Mouse (Mus musculus) embryonic facial prominence, embryonic 11.5 days (tissue): ENCODE data around the gene Zfp949. TPM values are rescaled to one million over a fixed set of nuclear protein-coding genes. Genes with fewer than 3 reads are reported as not detected.
"Not testable (repeated sequence)": the region's sequence is repeated elsewhere in the genome, so short reads cannot be mapped to it uniquely, and the experiment has no call there.

Experiments used
- ATAC-seq: fragments of 200-750 bp; cut with Nextera tagmentation; replicated peaks from 2 replicates; pipeline ENCODE4 v1.8.0; 2017; ENCODE audit warnings: low read depth; ENCODE audit not compliant: insufficient number of reproducible peaks, low FRiP score, low TSS enrichment
- DNase-seq: peaks from one replicate; pipeline ENCODE4 v3.0.0-alpha.2; 2015; ENCODE audit warnings: low spot score
- H3K27ac ChIP-seq: fragments of 300-500 bp; sonication (generic); replicated peaks from 2 replicates; pipeline ENCODE4 v1.5.1; 2014; ENCODE audit warnings: mild to moderate bottlenecking, low read depth, low read length, control low read depth
- H3K27me3 ChIP-seq: fragments of 300-500 bp; sonication (generic); 2 replicates; pipeline ENCODE4 v1.6.1; 2014; ENCODE audit warnings: mild to moderate bottlenecking, low read length, moderate library complexity, mixed read lengths; ENCODE audit not compliant: control insufficient read depth, insufficient read depth
- H3K36me3 ChIP-seq: fragments of 300-500 bp; sonication (generic); replicated peaks from 2 replicates; pipeline ENCODE4 v1.6.1; 2014; ENCODE audit warnings: low read depth, mild to moderate bottlenecking, low read length, moderate library complexity, mixed read lengths; ENCODE audit not compliant: control insufficient read depth, insufficient read depth
- H3K4me1 ChIP-seq: fragments of 300-500 bp; sonication (generic); 2 replicates; pipeline ENCODE4 v1.6.1; 2014; ENCODE audit warnings: low read length, mixed read lengths; ENCODE audit not compliant: control insufficient read depth, insufficient read depth
- H3K4me2 ChIP-seq: fragments of 300-500 bp; sonication (generic); 2 replicates; pipeline ENCODE4 v1.6.1; 2014; ENCODE audit warnings: low read depth, mild to moderate bottlenecking, control low read depth, low read length, moderate library complexity
- H3K4me3 ChIP-seq: fragments of 300-500 bp; sonication (generic); 2 replicates; pipeline ENCODE4 v1.5.1; 2014; ENCODE audit warnings: low read depth, low read length, control low read depth
- H3K9ac ChIP-seq: fragments of 300-500 bp; sonication (generic); replicated peaks from 2 replicates; pipeline ENCODE4 v1.6.1; 2014; ENCODE audit warnings: mild to moderate bottlenecking, control low read depth, low read length
- H3K9me3 ChIP-seq: fragments of 300-500 bp; sonication (generic); replicated peaks from 2 replicates; pipeline ENCODE4 v1.6.1; 2016; ENCODE audit warnings: mild to moderate bottlenecking, low read length, inconsistent platforms, mixed read lengths; ENCODE audit not compliant: control insufficient read depth
- WGBS: fragments of 180-500 bp; shearing (Covaris S2); extraction: QIAGEN DNeasy Blood & Tissue Kit; methylation state at CpG from one replicate; pipeline ENCODE4 v1.1.7; 2014; 5-methylcytosine and 5-hydroxymethylcytosine counted together
- polyA plus RNA-seq: library from polyadenylated mRNA; unstranded; fragments of >200 nt; fragmentation: Nextera tagmentation; extraction: Ambion mirVana; gene quantifications from 2 replicates; pipeline ENCODE4 v1.2.1, GENCODE M21; 2014

Gene Zfp949
- polyA plus RNA-seq, 1 experiment from 2014 or later, result 8.2 TPM

DNA sequence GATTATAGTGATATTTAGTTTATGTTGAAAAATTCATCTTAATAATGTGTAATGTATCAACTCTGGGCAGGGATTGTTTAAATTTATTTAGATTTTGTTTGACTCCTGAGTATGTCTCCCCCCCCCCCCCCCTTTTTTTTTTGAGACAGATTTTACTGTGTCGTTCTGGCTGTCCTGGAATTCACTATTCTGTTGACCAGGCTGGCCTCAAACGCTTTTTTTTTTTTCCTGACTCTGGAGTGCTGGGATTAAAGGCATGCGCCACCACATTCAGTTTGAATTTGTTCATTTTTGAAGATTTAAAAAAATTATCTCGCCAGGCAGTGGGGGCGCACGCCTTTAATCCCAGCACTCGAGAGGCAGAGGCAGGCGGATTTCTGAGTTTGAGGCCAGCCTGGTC is 1.2 kb upstream of the Zfp949 start:
- Histone ChIP-seq H3K4me3 (no peak overlapping the region), H3K9me3 (no peaks in the 10 kb centered on the region), H3K36me3 (no peaks in the 10 kb centered on the region), H3K27me3 (no peaks in the 10 kb centered on the region), H3K4me1 (no peaks in the 10 kb centered on the region), H3K27ac (no peak overlapping the region), H3K9ac (no peak overlapping the region), H3K4me2 (no peak overlapping the region)
- DNase-seq, result no peak
- WGBS, result 60% methylated on average over 8 of the region's 8 CpGs
- no peak for ATAC-seq

GRCm38 (mm10) chr9:88547270-88547669 is 550 bp upstream of the Zfp949 start:
- WGBS, result 37% methylated on average over 7 of the region's 7 CpGs

DNA sequence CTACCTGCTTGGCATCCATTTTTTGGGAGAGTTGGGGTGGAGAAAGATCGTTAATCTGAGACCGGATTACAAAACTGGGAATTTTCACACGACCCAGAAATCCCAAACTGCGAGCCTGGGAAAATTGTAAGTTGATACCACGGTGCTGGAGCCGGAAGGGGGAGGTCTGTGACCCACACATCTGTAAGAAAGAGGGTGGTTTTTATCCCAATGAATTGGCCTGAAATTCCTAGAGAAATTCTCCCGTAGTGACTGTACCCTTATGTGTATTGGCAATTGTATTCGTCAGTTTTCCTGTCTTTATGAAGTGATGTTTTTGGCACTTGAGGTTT is 760 bp downstream of the Zfp949 start:
- peak overlapping the region; percentile 51 for H3K4me2 ChIP-seq
- H3K27ac ChIP-seq, result no peak overlapping the region
- WGBS, result 3% methylated on average over 8 of the region's 8 CpGs
- ATAC-seq (no peak), DNase-seq (no peak)
- H3K27me3 ChIP-seq, result no peaks in the 10 kb centered on the region
- no peaks in the 10 kb centered on the region for H3K9me3 ChIP-seq
- no peaks in the 10 kb centered on the region for H3K36me3 ChIP-seq
- H3K4me3 ChIP-seq, result peak overlapping the region; percentile 64
- peak overlapping the region; percentile 52 for H3K9ac ChIP-seq
- no peaks in the 10 kb centered on the region for H3K4me1 ChIP-seq

More at GRCm38 (mm10) chr9:88547270-88547669, 550 bp upstream of the Zfp949 start:
- peak overlapping the region; percentile 5; the same call in 1 of the 2 replicates for H3K4me2 ChIP-seq
- no peaks in the 10 kb centered on the region for H3K36me3 ChIP-seq
- ATAC-seq (0 out of 2 replicates have a peak, but pooled peaks have one; percentile 26), DNase-seq (peak; percentile 69)
- H3K4me3 ChIP-seq, result peak overlapping the region; percentile 64
- no peaks in the 10 kb centered on the region for H3K27me3 ChIP-seq
- H3K27ac ChIP-seq, result no peak overlapping the region
- no peaks in the 10 kb centered on the region for H3K9me3 ChIP-seq
- no peaks in the 10 kb centered on the region for H3K4me1 ChIP-seq
- H3K9ac ChIP-seq, result no peak overlapping the region

- Histone ChIP-seq H3K36me3 (no peaks in the 10 kb centered on the region), H3K4me1 (no peaks in the 10 kb centered on the region), H3K4me3 (no peak overlapping the region), H3K9ac (no peak overlapping the region), H3K27ac (no peak overlapping the region), H3K27me3 (no peaks in the 10 kb centered on the region), H3K9me3 (no peaks in the 10 kb centered on the region), H3K4me2 (no peak overlapping the region)
- WGBS, result 96% methylated on average over 14 of the region's 14 CpGs
- ATAC-seq, result no peak
- DNase-seq, result no peak
These were observed 5.3 kb downstream of the Zfp949 start for GRCm38 (mm10) chr9:88553071-88553470.

DNA sequence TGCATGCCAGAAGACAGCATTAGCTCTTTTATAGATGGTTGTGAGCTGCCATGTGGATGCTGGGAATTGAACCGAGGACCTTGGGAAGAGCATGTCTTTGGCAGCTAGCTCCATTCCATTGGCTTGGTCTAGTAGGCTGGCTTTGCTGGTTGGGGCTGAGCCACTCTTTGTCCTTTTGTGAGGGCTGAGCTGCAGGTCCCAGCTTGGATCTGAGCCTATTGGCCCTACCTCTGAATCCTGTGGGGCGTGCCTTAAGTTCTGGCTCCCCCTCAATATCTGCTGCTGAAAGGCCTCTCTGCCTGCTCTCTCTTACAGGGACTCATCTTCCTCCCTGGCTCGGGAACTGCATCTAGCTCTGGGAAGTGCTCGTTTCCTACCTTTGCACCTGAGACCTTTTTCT is 10.3 kb downstream of the Zfp949 start:
- H3K9ac ChIP-seq, result no peak overlapping the region
- H3K27me3 ChIP-seq, result no peaks in the 10 kb centered on the region
- no peak overlapping the region for H3K4me3 ChIP-seq
- 0 out of 2 replicates have a peak, but pooled peaks cover 2% of the 10 kb centered on the region for H3K36me3 ChIP-seq
- 83% methylated on average over 4 of the region's 4 CpGs for WGBS
- H3K4me1 ChIP-seq, result no peaks in the 10 kb centered on the region
- ATAC-seq, result no peak
- no peak overlapping the region for H3K4me2 ChIP-seq
- DNase-seq, result no peak
- no peaks in the 10 kb centered on the region for H3K9me3 ChIP-seq
- H3K27ac ChIP-seq, result no peak overlapping the region

DNA sequence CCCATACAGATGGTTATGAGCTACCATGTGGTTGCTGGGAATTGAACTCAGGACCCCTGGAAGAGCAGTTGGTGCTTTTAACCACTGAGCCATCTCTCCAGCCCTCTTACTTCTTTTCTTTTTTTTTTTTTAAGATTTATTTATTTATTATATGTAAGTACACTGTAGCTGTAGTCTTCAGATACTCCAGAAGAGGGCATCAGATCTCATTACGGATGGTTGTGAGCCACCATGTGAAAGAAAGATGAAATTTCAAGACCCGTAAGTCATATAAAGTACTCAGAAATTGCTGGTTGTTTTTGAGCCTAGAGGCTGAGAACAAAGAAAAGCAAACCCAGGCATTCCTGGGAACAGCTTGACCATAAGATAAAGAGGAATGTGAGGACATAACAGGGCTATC is 13.7 kb downstream of the Zfp949 start:
- 93% methylated on average over 2 of the region's 2 CpGs for WGBS
- H3K9ac ChIP-seq, ATAC-seq, H3K27ac ChIP-seq, H3K36me3 ChIP-seq, H3K4me1 ChIP-seq, DNase-seq, H3K27me3 ChIP-seq, H3K4me3 ChIP-seq, H3K4me2 ChIP-seq, H3K9me3 ChIP-seq: not testable (repeated sequence)

- H3K4me3 ChIP-seq, H3K4me1 ChIP-seq, H3K27ac ChIP-seq, H3K4me2 ChIP-seq, H3K9me3 ChIP-seq, DNase-seq, H3K27me3 ChIP-seq, H3K9ac ChIP-seq, ATAC-seq: not testable (repeated sequence)
- H3K36me3 ChIP-seq, result peaks cover 21% of the 10 kb centered on the region
- 97% methylated on average over 3 of the region's 3 CpGs for WGBS
These were observed 22.7 kb downstream of the Zfp949 start for GRCm38 (mm10) chr9:88570471-88570870.

DNA sequence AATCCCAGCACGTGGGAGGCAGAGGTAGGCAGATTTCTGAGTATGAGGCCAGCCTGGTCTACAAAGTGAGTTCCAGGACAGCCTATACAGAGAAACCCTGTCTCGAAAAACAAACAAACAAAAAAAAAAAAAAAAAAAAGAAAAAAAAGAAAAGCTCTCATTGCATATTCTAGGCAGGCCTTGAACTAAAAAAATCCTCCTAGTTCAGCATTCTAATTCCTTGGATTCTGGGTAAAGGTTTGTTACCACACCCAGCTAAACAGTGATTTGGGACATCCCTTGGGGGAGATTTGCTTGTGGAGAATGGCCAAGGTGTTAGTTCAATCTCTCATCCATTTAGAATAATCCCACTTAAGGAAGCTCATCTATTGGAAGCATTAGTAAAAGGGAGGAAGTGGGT is 32.8 kb downstream of the Zfp949 start, which contains the start of gene Trim43a:
Gene Trim43a (plus strand): TSS at position 301 of the 400 bp plus-strand sequence.
- H3K27ac ChIP-seq, H3K36me3 ChIP-seq, H3K9ac ChIP-seq, H3K27me3 ChIP-seq, DNase-seq, ATAC-seq, H3K9me3 ChIP-seq, H3K4me2 ChIP-seq, H3K4me3 ChIP-seq, H3K4me1 ChIP-seq: not testable (repeated sequence)
- WGBS, result 75% methylated on average over 2 of the region's 2 CpGs
